Mouse (Mus musculus) limb, embryonic 11.5 days (tissue): ENCODE data around the gene Lzts3. TPM values are rescaled to one million over a fixed set of nuclear protein-coding genes. Genes with fewer than 3 reads are reported as not detected.

ENCODE experiments used
- ATAC-seq: fragments of 200-750 bp; cut with Nextera tagmentation; 2 replicates; pipeline ENCODE4 v1.8.0; 2017; ENCODE audit warnings: low read depth; ENCODE audit not compliant: insufficient number of reproducible peaks, low FRiP score, low TSS enrichment
- DNase-seq: peaks from one replicate; pipeline ENCODE4 v3.0.0-alpha.2; 2015; ENCODE audit warnings: low spot score
- H3K27ac ChIP-seq: fragments of 300-500 bp; sonication (generic); replicated peaks from 2 replicates; pipeline ENCODE4 v1.5.1; 2014; ENCODE audit warnings: low read depth, mild to moderate bottlenecking, low read length
- H3K27me3 ChIP-seq: fragments of 300-500 bp; sonication (generic); 2 replicates; pipeline ENCODE4 v1.6.1; 2014; ENCODE audit warnings: mild to moderate bottlenecking, low read length, mixed read lengths; ENCODE audit not compliant: control insufficient read depth, insufficient read depth
- H3K36me3 ChIP-seq: fragments of 300-500 bp; sonication (generic); 2 replicates; pipeline ENCODE4 v1.6.1; 2014; ENCODE audit warnings: mild to moderate bottlenecking, low read length, moderate library complexity, mixed read lengths; ENCODE audit not compliant: control insufficient read depth, insufficient read depth
- H3K4me1 ChIP-seq: fragments of 300-500 bp; sonication (generic); 2 replicates; pipeline ENCODE4 v1.6.1; 2014; ENCODE audit warnings: low read length, mixed read lengths; ENCODE audit not compliant: control insufficient read depth, insufficient read depth
- H3K4me2 ChIP-seq: fragments of 300-500 bp; sonication (generic); 2 replicates; pipeline ENCODE4 v1.6.1; 2014; ENCODE audit warnings: low read depth, mild to moderate bottlenecking, moderate library complexity; ENCODE audit not compliant: severe bottlenecking
- H3K4me3 ChIP-seq: fragments of 300-500 bp; sonication (generic); 2 replicates; pipeline ENCODE4 v1.5.1; 2014; ENCODE audit warnings: low read depth, low read length
- H3K9ac ChIP-seq: fragments of 300-500 bp; sonication (generic); 2 replicates; pipeline ENCODE4 v1.6.1; 2014; ENCODE audit warnings: mild to moderate bottlenecking, low read length
- H3K9me3 ChIP-seq: fragments of 300-500 bp; sonication (generic); 2 replicates; pipeline ENCODE4 v1.6.1; 2016; ENCODE audit warnings: low read length; ENCODE audit not compliant: control insufficient read depth
- WGBS: fragments of 180-500 bp; shearing (Covaris S2); extraction: QIAGEN DNeasy Blood & Tissue Kit; methylation state at CpG from one replicate; pipeline ENCODE4 v1.1.7; 2014; 5-methylcytosine and 5-hydroxymethylcytosine counted together
- polyA plus RNA-seq: library from polyadenylated mRNA; unstranded; fragments of >200 nt; fragmentation: Nextera tagmentation; extraction: Ambion mirVana; gene quantifications from 2 replicates; pipeline ENCODE4 v1.2.1, GENCODE M21; 2014

The Lzts3 gene
- polyA plus RNA-seq, 1 experiment from 2014 or later = 0.88 TPM

- peak overlapping the region; percentile 61 for H3K9ac ChIP-seq
- no peak overlapping the region for H3K27ac ChIP-seq
- no peaks in the 10 kb centered on the region for H3K36me3 ChIP-seq
- H3K4me1 ChIP-seq = peaks cover 24% of the 10 kb centered on the region
- no peak for ATAC-seq
- H3K9me3 ChIP-seq = no peaks in the 10 kb centered on the region
- H3K4me2 ChIP-seq = peak overlapping the region; percentile 94
- WGBS = 21% methylated on average over 13 of the region's 14 CpGs
- peaks cover 44% of the 10 kb centered on the region for H3K27me3 ChIP-seq
- peak overlapping the region; percentile 40 for H3K4me3 ChIP-seq
- no peak for DNase-seq
Measured at GRCm38 (mm10) chr2:130634006-130634738, 8.4 kb downstream of the Lzts3 start.

DNA sequence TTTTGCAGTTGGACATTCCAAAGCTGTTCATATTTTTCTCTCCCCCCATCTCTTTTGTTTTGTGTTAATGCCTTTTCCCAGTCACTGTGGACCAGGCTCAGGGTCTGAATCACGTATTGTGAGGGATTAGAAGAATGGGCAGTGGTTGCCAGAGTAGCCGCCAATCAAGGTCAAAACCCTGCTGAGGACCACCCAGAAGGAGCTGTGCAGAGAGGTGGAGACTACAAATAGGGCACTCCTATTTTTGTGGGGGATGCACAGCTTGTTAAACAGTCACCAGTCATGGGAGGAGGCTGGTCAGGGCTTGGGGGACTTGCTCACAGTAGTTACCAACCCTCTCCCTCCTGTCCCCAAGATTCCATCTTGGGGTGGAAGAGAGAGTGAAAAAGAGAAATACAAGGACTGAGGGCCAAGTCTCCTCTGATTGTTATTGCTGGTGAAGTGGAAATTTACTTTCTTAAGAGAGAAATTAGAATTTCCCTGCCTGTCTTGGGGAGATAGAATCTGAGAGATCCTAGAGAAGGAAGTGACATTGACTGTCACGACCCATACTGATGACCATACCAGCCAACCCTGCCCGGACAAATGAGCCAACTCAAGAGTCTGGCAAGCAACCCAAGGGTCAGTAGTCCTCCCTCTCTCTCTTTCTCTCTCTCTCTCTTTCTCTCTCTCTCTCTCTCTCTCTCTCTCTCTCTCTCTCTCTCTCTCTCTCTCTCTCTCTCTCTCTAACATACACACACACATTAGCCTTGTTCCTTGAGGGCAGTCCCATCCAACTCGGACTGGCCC is 9.5 kb downstream of the Lzts3 start:
- DNase-seq = no peak
- Histone ChIP-seq H3K27me3 (peaks cover 38% of the 10 kb centered on the region), H3K4me2 (no peak overlapping the region)

GRCm38 (mm10) chr2:130632416-130632815 is 10.2 kb downstream of the Lzts3 start:
- H3K4me1 ChIP-seq = peaks cover 22% of the 10 kb centered on the region
- ATAC-seq = no peak
- H3K9me3 ChIP-seq = no peaks in the 10 kb centered on the region
- no peak overlapping the region for H3K4me3 ChIP-seq
- H3K9ac ChIP-seq = no peak overlapping the region
- no peak for DNase-seq
- WGBS = 94% methylated on average over 1 of the region's 1 CpGs
- H3K27me3 ChIP-seq = peaks cover 33% of the 10 kb centered on the region
- no peak overlapping the region for H3K27ac ChIP-seq
- peaks cover 3% of the 10 kb centered on the region; the same call in 1 of the 2 replicates for H3K36me3 ChIP-seq
- H3K4me2 ChIP-seq = no peak overlapping the region

More for the DNA sequence above, 9.5 kb downstream of the Lzts3 start:
- no peak for ATAC-seq
- no peak overlapping the region for H3K27ac ChIP-seq
- H3K9me3 ChIP-seq = no peaks in the 10 kb centered on the region
- H3K4me3 ChIP-seq = no peak overlapping the region
- WGBS = 51% methylated on average over 5 of the region's 5 CpGs
- H3K36me3 ChIP-seq = no peaks in the 10 kb centered on the region
- H3K9ac ChIP-seq = no peak overlapping the region
- peaks cover 23% of the 10 kb centered on the region for H3K4me1 ChIP-seq

DNA sequence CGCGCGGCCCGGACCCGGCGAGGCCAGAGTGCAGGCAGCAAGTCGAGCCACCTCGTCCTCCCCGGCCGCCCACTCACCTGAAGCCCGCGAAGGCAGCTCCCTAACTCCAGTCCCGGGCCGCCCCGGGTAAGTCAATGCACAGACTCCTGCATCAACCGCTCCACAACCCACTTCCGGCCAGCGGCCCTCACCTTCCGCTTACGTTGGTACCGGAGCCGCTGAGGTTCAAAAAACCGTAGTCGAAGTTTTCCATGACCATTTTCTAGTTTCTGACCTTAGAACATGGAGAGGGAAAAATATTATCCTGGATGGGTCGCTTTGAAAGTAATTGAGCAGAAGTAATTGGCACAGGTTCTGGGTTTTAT is 12.8 kb downstream of the Lzts3 start, which contains the start of the genes Fastkd5 and Ubox5:
Gene Fastkd5 (minus strand): TSS at position 189 of the 365 bp plus-strand sequence.
Gene Ubox5 (minus strand): TSS at position 200 of the 365 bp plus-strand sequence.
- peaks cover 8% of the 10 kb centered on the region for H3K27me3 ChIP-seq
- DNase-seq (peak; percentile 92), ATAC-seq (peak; percentile 69; the same call in 1 of the 2 replicates)
- no peaks in the 10 kb centered on the region for H3K9me3 ChIP-seq
- peak within 1 kb of the TSS; percentile 49 for H3K27ac ChIP-seq
- peak within 1 kb of the TSS; percentile 86 for H3K9ac ChIP-seq
- H3K36me3 ChIP-seq = peaks cover 10% of the 10 kb centered on the region; the same call in 1 of the 2 replicates
- H3K4me3 ChIP-seq = peak within 1 kb of the TSS; percentile 92
- H3K4me1 ChIP-seq = peaks cover 11% of the 10 kb centered on the region
- peak within 1 kb of the TSS; percentile 85 for H3K4me2 ChIP-seq
- under 1% methylated on average over 25 of the region's 25 CpGs for WGBS

DNA sequence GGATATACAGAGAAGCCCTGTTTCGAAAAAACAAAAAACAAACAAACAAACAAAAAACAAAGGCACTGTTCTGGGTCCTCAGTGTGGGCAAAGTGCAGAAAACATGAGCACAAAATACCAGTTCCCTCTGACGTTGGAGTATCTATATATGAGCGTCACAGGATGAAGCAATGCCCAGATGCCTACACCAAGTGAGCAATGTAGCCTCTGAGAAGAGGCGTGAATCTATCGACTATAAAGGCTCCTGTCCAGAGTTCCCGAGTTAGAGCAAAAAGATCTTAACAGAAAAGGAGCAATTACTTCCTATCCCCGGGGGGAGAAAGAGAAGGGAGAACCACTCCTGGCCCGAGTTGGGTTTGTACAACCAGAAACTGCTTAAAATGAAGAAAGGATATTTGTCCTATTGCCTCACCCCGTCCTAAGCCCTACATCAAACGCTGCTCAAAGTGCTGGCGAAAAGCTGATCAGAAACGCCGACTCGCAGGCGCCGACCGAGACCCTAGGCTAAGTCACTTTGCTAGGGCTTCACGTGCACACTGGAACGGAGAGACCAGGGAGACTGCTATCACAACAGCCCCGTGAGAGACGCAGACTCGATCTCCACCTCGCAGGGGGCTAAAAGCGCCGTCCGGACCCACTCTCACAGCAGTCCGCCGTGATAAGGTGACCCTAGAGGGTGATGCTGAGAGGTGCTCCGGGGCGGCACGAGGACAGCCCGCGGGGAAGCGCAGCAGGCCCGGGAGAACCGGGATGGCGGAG is 13.3 kb downstream of the Lzts3 start:
- Histone ChIP-seq H3K27me3 (peaks cover 4% of the 10 kb centered on the region), H3K36me3 (peaks cover 10% of the 10 kb centered on the region; the same call in 1 of the 2 replicates), H3K9ac (peak overlapping the region; percentile 86), H3K4me3 (peak overlapping the region; percentile 92), H3K27ac (peak overlapping the region; percentile 49), H3K9me3 (no peaks in the 10 kb centered on the region), H3K4me2 (peak overlapping the region; percentile 85), H3K4me1 (peaks cover 6% of the 10 kb centered on the region)
- no peak for DNase-seq
- peak; percentile 37; the same call in 1 of the 2 replicates for ATAC-seq
- 2% methylated on average over 37 of the region's 37 CpGs for WGBS

- DNase-seq (peak; percentile 35), ATAC-seq (no peak)
- Histone ChIP-seq H3K4me1 (no peaks in the 10 kb centered on the region), H3K4me2 (0 out of 2 replicates have a peak overlapping the region, but pooled peaks have one; percentile 85), H3K9ac (no peak overlapping the region), H3K36me3 (peaks cover 10% of the 10 kb centered on the region; the same call in 1 of the 2 replicates), H3K4me3 (peak overlapping the region; percentile 92; the same call in 1 of the 2 replicates), H3K27ac (no peak overlapping the region), H3K27me3 (no peaks in the 10 kb centered on the region), H3K9me3 (no peaks in the 10 kb centered on the region)
- WGBS = 61% methylated on average over 3 of the region's 3 CpGs
Measured at GRCm38 (mm10) chr2:130628424-130628823, 14.2 kb downstream of the Lzts3 start.

DNA sequence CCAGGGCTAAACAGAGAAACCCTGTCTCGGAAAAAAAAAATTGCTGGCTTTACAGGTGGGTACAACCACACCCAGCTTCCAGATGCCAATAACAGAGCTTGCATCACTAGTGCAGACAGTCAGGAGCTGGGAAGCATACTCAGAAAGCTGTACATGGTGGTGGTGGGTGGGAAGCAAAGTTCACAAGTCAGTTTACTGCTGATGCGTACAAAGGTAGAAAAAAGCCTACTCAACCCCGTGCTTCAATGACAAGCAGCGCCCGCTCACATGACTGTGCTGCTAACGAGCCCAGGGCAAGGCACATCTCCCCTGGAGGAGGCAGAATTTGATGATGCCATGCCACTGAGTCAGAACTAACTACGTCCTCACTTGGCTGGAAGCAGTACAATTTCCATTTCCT is 23.6 kb downstream of the Lzts3 start:
- Histone ChIP-seq H3K9ac (no peak overlapping the region), H3K27ac (no peak overlapping the region), H3K27me3 (no peaks in the 10 kb centered on the region), H3K4me3 (no peak overlapping the region), H3K36me3 (peaks cover 14% of the 10 kb centered on the region; the same call in 1 of the 2 replicates), H3K4me1 (no peaks in the 10 kb centered on the region), H3K9me3 (no peaks in the 10 kb centered on the region), H3K4me2 (no peak overlapping the region)
- ATAC-seq (no peak), DNase-seq (no peak)
- WGBS = 95% methylated on average over 7 of the region's 7 CpGs

DNA sequence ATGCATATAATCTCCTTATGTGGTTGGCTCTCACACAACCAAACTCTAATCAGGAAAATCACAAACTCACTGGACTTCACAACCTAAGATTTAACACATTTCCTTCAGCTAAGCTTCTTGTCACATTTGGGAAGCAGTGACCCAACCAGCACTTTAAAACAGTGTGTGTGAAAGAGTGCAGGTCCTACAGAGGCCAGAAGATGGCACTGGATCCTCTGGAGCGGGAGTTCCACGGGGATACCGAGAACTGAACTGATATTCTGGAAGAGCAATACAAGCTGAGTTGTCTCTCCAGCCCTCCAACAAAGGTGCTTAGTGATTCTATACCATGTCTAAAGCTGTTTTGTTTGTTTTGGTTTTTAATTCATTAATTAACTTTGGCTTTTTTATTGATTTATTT is 29.5 kb downstream of the Lzts3 start:
- no peak overlapping the region for H3K9ac ChIP-seq
- ATAC-seq (no peak), DNase-seq (no peak)
- H3K36me3 ChIP-seq = peaks cover 14% of the 10 kb centered on the region; the same call in 1 of the 2 replicates
- H3K4me3 ChIP-seq = no peak overlapping the region
- H3K9me3 ChIP-seq = no peaks in the 10 kb centered on the region
- no peaks in the 10 kb centered on the region for H3K27me3 ChIP-seq
- no peak overlapping the region for H3K27ac ChIP-seq
- no peak overlapping the region for H3K4me2 ChIP-seq
- no peaks in the 10 kb centered on the region for H3K4me1 ChIP-seq
- 66% methylated on average over 3 of the region's 3 CpGs for WGBS
